Mouse (Mus musculus) spleen, adult 2 months (tissue): ENCODE results near the gene Lgals1. TPM values are rescaled to one million over a fixed set of nuclear protein-coding genes. Genes with fewer than 3 reads are reported as not detected.

Source experiments
- DNase-seq, 2 experiments: peaks; one replicate each; pipeline versions ENCODE4 v3.0.0 to v3.0.0-alpha.2; 2012 to 2021; ENCODE audit warnings: low spot score in 2 of 2, low read depth in 1 of 2
- H3K27ac ChIP-seq: fragments of 200-500 bp; 2 replicates; pipeline ENCODE4 v1.5.1; 2012; ENCODE audit warnings: low read length, inconsistent platforms; ENCODE audit not compliant: insufficient read depth
- H3K27me3 ChIP-seq: fragments of 200-500 bp; 2 replicates; pipeline ENCODE4 v1.6.1; 2012; ENCODE audit warnings: mild to moderate bottlenecking, moderate library complexity, low read length, inconsistent platforms; ENCODE audit not compliant: control insufficient read depth, insufficient read depth
- H3K36me3 ChIP-seq: fragments of 200-500 bp; 2 replicates; pipeline ENCODE4 v1.6.1; 2012; ENCODE audit warnings: mild to moderate bottlenecking, low read length, inconsistent platforms; ENCODE audit not compliant: control insufficient read depth, insufficient read depth
- H3K4me1 ChIP-seq: fragments of 200-500 bp; 2 replicates; pipeline ENCODE4 v1.6.1; 2011; ENCODE audit warnings: inconsistent platforms; ENCODE audit not compliant: control insufficient read depth, insufficient read depth, insufficient read length
- H3K4me3 ChIP-seq: fragments of 200-500 bp; 2 replicates; pipeline ENCODE4 v1.5.1; 2011; ENCODE audit warnings: mild to moderate bottlenecking, inconsistent platforms; ENCODE audit not compliant: insufficient read depth, insufficient read length; ENCODE audit errors: extremely low read depth
- CTCF ChIP-seq: fragments of 200-500 bp; IDR thresholded peaks from 2 replicates; pipeline ENCODE4 v1.5.1; 2011; ENCODE audit warnings: mild to moderate bottlenecking, inconsistent platforms; ENCODE audit not compliant: insufficient read depth, insufficient read length, insufficient replicate concordance; ENCODE audit errors: extremely low read depth
- POLR2A ChIP-seq: fragments of 200-500 bp; IDR thresholded peaks from 2 replicates; pipeline ENCODE4 v1.6.1; 2011; ENCODE audit warnings: low read depth, low read length, inconsistent platforms
- WGBS: fragments of 180-500 bp; shearing (Covaris S2); methylation state at CpG from one replicate; pipeline ENCODE4 v1.1.7; 2018; 5-methylcytosine and 5-hydroxymethylcytosine counted together
- polyA plus RNA-seq: library from polyadenylated mRNA; depleted of rRNA; stranded (reverse); fragments of >200 nt; gene quantifications from 2 replicates; pipeline ENCODE4 v1.2.3, GENCODE M21; 2012

Gene Lgals1
- polyA plus RNA-seq, 1 experiment, result 75.4 TPM

DNA sequence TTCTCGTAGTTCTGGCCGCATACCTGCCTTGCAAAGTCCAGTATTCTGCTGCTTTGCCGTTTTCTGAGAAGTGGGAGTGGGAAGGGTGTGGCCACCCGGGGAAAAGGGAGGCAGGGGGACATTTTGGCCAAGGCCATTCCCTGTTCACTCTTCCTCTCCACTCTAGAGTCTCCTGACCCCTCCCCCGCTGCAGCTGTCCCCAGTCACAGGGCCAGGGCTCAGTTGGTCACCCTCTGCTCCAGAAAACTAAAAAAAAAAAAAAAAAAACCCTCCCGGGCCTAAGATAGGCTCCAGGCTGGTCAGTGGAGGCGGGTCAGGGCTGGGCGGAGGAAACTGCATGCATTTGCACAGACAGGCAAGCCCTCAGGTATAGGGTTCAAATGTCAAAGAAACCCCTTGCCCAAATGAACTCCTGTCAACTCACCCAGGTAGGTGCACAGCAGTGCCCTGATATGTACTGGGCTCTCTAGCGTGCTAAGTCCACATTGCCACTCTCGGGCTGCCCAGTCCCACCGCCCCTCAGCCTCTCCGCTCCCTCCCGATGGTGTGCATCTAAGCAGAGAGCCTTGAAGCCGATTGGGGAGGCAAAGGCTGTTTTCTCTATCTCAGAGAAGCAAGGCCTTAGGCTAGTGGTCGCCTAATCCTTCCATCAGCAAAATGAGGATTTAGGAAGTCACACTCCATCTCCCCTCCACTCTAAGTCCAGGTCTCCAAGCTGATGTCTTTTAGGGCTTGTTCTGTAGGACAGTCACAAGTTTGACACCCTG is 679 bp downstream of the Lgals1 start:
- Histone ChIP-seq H3K27me3 (no peaks in the 10 kb centered on the region), H3K36me3 (no peaks in the 10 kb centered on the region), H3K4me1 (peaks cover 31% of the 10 kb centered on the region; the same call in 1 of the 2 replicates), H3K27ac (peak overlapping the region; percentile 91), H3K4me3 (peak overlapping the region; percentile 77)
- no peak for TF ChIP-seq CTCF
- TF ChIP-seq POLR2A, result no peak
- WGBS, result 19% methylated on average over 15 of the region's 15 CpGs
- no peak for DNase-seq

DNA sequence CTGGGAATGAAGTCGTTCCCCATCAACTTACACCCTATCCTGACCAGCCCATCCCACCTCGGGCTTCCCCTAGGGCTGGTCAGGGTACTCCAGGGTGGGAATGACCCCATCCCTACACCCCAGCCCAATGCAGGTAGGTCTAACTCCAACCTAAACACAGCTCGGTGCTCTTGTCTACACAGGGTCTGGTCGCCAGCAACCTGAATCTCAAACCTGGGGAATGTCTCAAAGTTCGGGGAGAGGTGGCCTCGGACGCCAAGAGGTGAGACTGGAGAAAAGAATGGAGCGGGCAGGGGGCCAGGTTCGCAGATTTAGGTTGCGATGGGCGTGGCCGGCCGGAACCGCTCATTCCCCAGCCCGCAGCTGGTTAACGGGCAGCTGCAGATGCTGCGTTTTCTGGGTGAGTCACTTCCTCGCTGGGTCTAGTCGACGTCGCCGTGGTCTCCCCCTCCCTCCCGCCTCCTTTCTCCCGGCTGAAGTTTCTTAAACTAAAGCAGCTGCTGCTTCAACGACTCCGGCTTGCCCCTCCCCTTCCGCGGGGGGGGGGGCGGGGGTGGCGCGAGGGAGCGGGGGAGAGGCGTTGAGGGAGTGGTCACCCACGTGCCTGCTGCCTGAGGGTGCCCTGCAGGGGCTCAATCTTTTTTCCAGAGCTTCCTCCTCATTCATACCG is 1.4 kb downstream of the Lgals1 start:
- no peaks in the 10 kb centered on the region for H3K27me3 ChIP-seq
- DNase-seq, result peak; percentile 83 to 84
- under 1% methylated on average over 33 of the region's 35 CpGs for WGBS

DNA sequence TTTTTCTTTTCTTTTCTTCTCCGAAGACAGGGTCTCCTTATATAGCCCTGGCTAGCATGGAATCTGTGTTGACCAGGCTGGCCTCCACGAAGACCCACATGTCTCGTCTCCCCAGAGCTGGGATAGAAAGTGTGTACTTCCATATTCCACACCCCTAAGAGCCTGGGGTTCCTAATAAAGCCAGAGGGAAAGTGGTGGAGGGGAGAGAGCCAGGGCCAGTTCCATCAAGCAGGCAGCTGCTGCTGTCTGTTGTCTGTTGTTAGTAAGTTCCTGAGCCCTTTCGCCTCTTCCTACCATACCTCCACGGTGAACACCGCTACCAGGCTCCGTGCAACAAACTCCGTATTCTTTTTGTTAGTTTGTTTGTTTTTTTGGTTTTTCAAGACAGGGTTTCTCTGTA is 2.0 kb downstream of the Lgals1 start:
- no peaks in the 10 kb centered on the region for H3K27me3 ChIP-seq
- WGBS, result 47% methylated on average over 8 of the region's 8 CpGs
- no peaks in the 10 kb centered on the region for H3K36me3 ChIP-seq
- TF ChIP-seq POLR2A (no peak), CTCF (no peak)
- peaks cover 21% of the 10 kb centered on the region; the same call in 1 of the 2 replicates for H3K4me1 ChIP-seq
- no peak for DNase-seq
- H3K27ac ChIP-seq, result peak overlapping the region; percentile 61
- no peak overlapping the region for H3K4me3 ChIP-seq

More for the DNA sequence above, 1.4 kb downstream of the Lgals1 start:
- Histone ChIP-seq H3K4me3 (peak overlapping the region; percentile 77), H3K27ac (peak overlapping the region; percentile 91), H3K36me3 (no peaks in the 10 kb centered on the region), H3K4me1 (peaks cover 27% of the 10 kb centered on the region; the same call in 1 of the 2 replicates)
- peak; percentile 23; the same call in 1 of the 2 replicates for TF ChIP-seq POLR2A
- TF ChIP-seq CTCF, result no peak

DNA sequence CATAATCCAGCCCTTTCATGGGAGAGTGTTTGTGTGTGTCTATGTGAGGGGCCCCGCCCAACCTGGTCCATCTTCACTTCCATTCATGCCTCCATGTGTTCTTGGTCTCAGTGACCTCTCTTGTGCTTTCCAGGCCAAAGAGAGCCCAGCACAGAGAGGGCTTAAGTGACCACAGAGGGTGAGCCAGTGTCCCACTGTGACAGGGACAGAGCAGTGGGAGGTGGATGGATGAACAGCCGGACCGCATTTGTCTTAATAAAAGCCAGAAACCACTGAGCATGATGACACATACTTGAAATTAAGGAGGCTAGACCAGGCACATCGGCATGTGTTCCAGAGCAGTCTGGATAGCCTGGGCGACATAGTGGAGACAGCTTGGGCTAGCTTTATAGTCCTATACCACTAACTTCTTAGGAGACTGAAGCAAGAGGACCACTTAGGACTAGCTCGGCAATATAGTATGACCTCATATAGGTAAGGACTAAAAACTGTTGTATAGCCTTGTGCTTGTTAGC is 3.7 kb downstream of the Lgals1 start:
- WGBS, result 92% methylated on average over 6 of the region's 6 CpGs
- Histone ChIP-seq H3K27me3 (no peaks in the 10 kb centered on the region), H3K27ac (no peak overlapping the region), H3K4me1 (peaks cover 18% of the 10 kb centered on the region; the same call in 1 of the 2 replicates), H3K4me3 (no peak overlapping the region), H3K36me3 (no peaks in the 10 kb centered on the region)
- DNase-seq, result no peak
- TF ChIP-seq CTCF, result no peak
- TF ChIP-seq POLR2A, result no peak

DNA sequence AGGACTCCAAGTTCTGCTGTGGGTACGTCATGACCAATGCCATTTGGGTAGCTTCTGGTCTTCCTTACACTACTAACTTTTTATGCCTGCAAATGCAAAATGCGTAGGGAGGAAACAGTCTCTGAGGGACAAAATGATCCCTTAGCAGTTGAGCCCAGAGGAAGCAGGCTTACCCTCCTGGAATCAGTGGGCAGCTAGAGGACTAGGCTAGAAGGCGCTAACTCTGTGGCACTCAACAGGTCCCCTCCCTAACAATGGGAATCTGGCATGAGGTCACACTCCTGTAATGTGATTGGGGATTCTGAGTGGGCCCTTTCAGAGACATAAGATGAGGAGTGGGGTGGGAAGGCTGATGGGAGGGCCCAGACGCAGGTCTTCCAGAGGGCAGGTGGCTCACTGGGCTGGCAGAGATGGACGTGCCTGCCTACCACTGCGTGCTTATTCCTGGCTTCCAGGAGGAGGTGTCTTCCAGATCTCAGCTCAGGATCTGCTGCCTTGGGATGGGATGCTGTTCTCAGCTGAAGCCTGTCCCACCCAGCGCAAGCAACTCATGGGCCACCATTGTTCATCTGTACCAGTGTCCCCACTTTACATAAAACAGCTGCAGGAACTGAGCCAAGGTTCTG is 4.4 kb downstream of the Lgals1 start:
- 96% methylated on average over 7 of the region's 7 CpGs for WGBS
- Histone ChIP-seq H3K4me3 (no peak overlapping the region), H3K36me3 (no peaks in the 10 kb centered on the region), H3K27ac (no peak overlapping the region), H3K27me3 (no peaks in the 10 kb centered on the region), H3K4me1 (peaks cover 12% of the 10 kb centered on the region; the same call in 1 of the 2 replicates)
- DNase-seq, result no peak
- TF ChIP-seq CTCF (no peak), POLR2A (no peak)

DNA sequence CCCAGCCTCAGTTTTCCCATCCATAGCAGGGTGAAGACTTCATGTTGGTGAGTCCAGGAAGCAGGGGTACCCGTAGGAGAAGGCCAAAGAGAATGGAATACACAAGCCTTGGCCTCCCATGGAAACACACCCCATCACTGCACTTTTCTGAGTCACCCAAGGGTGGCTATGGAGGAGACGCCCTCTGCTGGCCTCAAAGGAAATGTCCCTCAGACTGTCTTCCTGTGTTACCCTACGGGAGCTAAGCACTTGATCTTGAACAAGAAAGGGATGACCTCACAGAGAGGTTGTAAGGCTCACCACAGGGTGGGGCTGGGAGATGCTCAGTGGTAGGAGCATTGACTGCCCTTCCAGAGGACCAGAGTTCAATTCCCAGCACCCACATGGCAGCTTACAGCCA is 5.1 kb downstream of the Lgals1 start:
- no peaks in the 10 kb centered on the region for H3K36me3 ChIP-seq
- H3K4me3 ChIP-seq, result no peak overlapping the region
- no peaks in the 10 kb centered on the region for H3K27me3 ChIP-seq
- peaks cover 6% of the 10 kb centered on the region; the same call in 1 of the 2 replicates for H3K4me1 ChIP-seq
- 5% methylated on average over 3 of the region's 3 CpGs for WGBS
- TF ChIP-seq POLR2A, result no peak
- peak; percentile 78; the same call in 1 of the 2 replicates for TF ChIP-seq CTCF
- no peak overlapping the region for H3K27ac ChIP-seq
- DNase-seq, result peak; percentile 71 to 76
